Mouse (Mus musculus) liver, embryonic 14.5 days (tissue): ENCODE results near the gene Gm13128. TPM values are rescaled to one million over a fixed set of nuclear protein-coding genes. Genes with fewer than 3 reads are reported as not detected.

Experiments
- ATAC-seq: fragments of 200-750 bp; cut with Nextera tagmentation; 2 replicates; pipeline ENCODE4 v1.8.0; 2017; ENCODE audit warnings: moderate number of reproducible peaks, mild to moderate bottlenecking, moderate library complexity; ENCODE audit not compliant: insufficient read depth
- DNase-seq, 3 experiments: peaks; one replicate each; pipeline ENCODE4 v3.0.0-alpha.2; 2012 to 2013; ENCODE audit warnings: low read depth in 3 of 3, low spot score in 3 of 3
- H3K27ac ChIP-seq: fragments of 300-500 bp; sonication (generic); 2 replicates; pipeline ENCODE4 v1.5.1; 2014; ENCODE audit warnings: moderate library complexity, mild to moderate bottlenecking, control low read depth, inconsistent platforms
- H3K27me3 ChIP-seq: fragments of 300-500 bp; sonication (generic); 2 replicates; pipeline ENCODE4 v1.6.1; 2014; ENCODE audit warnings: mild to moderate bottlenecking, low read length, moderate library complexity; ENCODE audit not compliant: control insufficient read depth, insufficient read depth
- H3K36me3 ChIP-seq: fragments of 300-500 bp; sonication (generic); replicated peaks from 2 replicates; pipeline ENCODE4 v1.6.1; 2014; ENCODE audit warnings: low read depth; ENCODE audit not compliant: control insufficient read depth, insufficient read depth
- H3K4me1 ChIP-seq, 2 experiments: fragments of 200-500 bp in 1 of 2; fragments of 300-500 bp in 1 of 2; sonication (generic) in 1 of 2; replicated peaks; 2 replicates each; pipeline ENCODE4 v1.6.1; 2012 to 2014; ENCODE audit warnings: antibody characterized with exemption in 1 of 2, inconsistent platforms in 1 of 2, low read length in 1 of 2; ENCODE audit not compliant: control insufficient read depth in 2 of 2, insufficient read depth in 2 of 2
- H3K4me2 ChIP-seq: fragments of 300-500 bp; sonication (generic); 2 replicates; pipeline ENCODE4 v1.6.1; 2014; ENCODE audit warnings: low read depth, mild to moderate bottlenecking, control low read depth, moderate library complexity
- H3K4me3 ChIP-seq, 2 experiments: fragments of 200-500 bp in 1 of 2; fragments of 300-500 bp in 1 of 2; sonication (generic) in 1 of 2; 2 replicates each; pipeline ENCODE4 v1.5.1; 2012 to 2014; ENCODE audit warnings: low read depth in 2 of 2, low read length in 2 of 2, mild to moderate bottlenecking in 2 of 2, control low read depth in 1 of 2, inconsistent platforms in 1 of 2, moderate library complexity in 1 of 2; ENCODE audit not compliant: insufficient read depth in 1 of 2
- H3K9ac ChIP-seq: fragments of 300-500 bp; sonication (generic); replicated peaks from 2 replicates; pipeline ENCODE4 v1.6.1; 2014; ENCODE audit warnings: mild to moderate bottlenecking, control low read depth, moderate library complexity
- H3K9me3 ChIP-seq: fragments of 300-500 bp; sonication (generic); 2 replicates; pipeline ENCODE4 v1.6.1; 2016; ENCODE audit warnings: low read length, mixed read lengths; ENCODE audit not compliant: control insufficient read depth
- CTCF ChIP-seq: IDR thresholded peaks from 2 replicates; pipeline ENCODE4 v1.5.1; 2016; ENCODE audit warnings: antibody characterized with exemption, low read depth, control low read depth
- EP300 ChIP-seq: IDR thresholded peaks from 2 replicates; pipeline ENCODE4 v1.6.1; 2016; ENCODE audit warnings: antibody characterized with exemption, low read depth
- WGBS: fragments of 180-500 bp; shearing (Covaris S2); extraction: QIAGEN DNeasy Blood & Tissue Kit; methylation state at CpG from one replicate; pipeline ENCODE4 v1.1.7; 2014; ENCODE audit not compliant: insufficient replicate concordance; 5-methylcytosine and 5-hydroxymethylcytosine counted together
- polyA plus RNA-seq, 2 experiments: library from polyadenylated mRNA; depleted of rRNA in 1 of 2; stranded (reverse) in 1 of 2; unstranded in 1 of 2; fragments of >200 nt; fragmentation: Nextera tagmentation in 1 of 2; extraction: Ambion mirVana in 1 of 2; gene quantifications; 2 replicates each; pipeline versions ENCODE4 v1.2.1 to v1.2.3; 2012 to 2014

Gm13128 gene
- polyA plus RNA-seq, 2 experiments = not detected

- no peak within 1 kb of the TSS for H3K4me2 ChIP-seq
- no peak for ATAC-seq
- no peak within 1 kb of the TSS for H3K9ac ChIP-seq
- no peak within 1 kb of the TSS for H3K4me3 ChIP-seq
- H3K36me3 ChIP-seq = no peaks in the 10 kb centered on the region
- WGBS = 29% methylated on average over 2 of the region's 2 CpGs
- TF ChIP-seq EP300 = no peak
- no peak for TF ChIP-seq CTCF
- no peaks in the 10 kb centered on the region for H3K4me1 ChIP-seq
- no peak for DNase-seq
- H3K27me3 ChIP-seq = no peaks in the 10 kb centered on the region
- H3K27ac ChIP-seq = no peak within 1 kb of the TSS
- H3K9me3 ChIP-seq = no peaks in the 10 kb centered on the region; the same call in 1 of the 2 replicates
Observed at GRCm38 (mm10) chr4:144377911-144378310, 47.9 kb downstream of the Gm13128 start, which contains the start of gene Pramef20. TSS of gene Pramef20 (minus strand) at chr4:144377933.

Other genes with a start within 250 kb of the Gm13128 start
- gene Gm13102, start 223.8 kb upstream of the Gm13128 start, polyA plus RNA-seq (2012; rRNA removed) = not detected in 2 replicates
- not detected in 2 replicates for gene Gm13102, start 223.8 kb upstream of the Gm13128 start, polyA plus RNA-seq (2014; fragmentation: Nextera tagmentation; extraction: Ambion mirVana)
- gene Oog3, start 167.6 kb upstream of the Gm13128 start, polyA plus RNA-seq (2012; rRNA removed) = not detected in 2 replicates
- gene Oog3, start 167.6 kb upstream of the Gm13128 start, polyA plus RNA-seq (2014; fragmentation: Nextera tagmentation; extraction: Ambion mirVana) = not detected in 2 replicates
- gene Oog2, start 139.5 kb upstream of the Gm13128 start, polyA plus RNA-seq (2012; rRNA removed) = not detected in 2 replicates
- gene Oog2, start 139.5 kb upstream of the Gm13128 start, polyA plus RNA-seq (2014; fragmentation: Nextera tagmentation; extraction: Ambion mirVana) = not detected in 2 replicates
- gene C87977, start 116.9 kb upstream of the Gm13128 start, polyA plus RNA-seq (2012; rRNA removed) = not detected in 2 replicates
- gene C87977, start 116.9 kb upstream of the Gm13128 start, polyA plus RNA-seq (2014; fragmentation: Nextera tagmentation; extraction: Ambion mirVana) = not detected in 2 replicates
- not detected in 2 replicates for gene Pramel5, start 49.8 kb upstream of the Gm13128 start, polyA plus RNA-seq (2012; rRNA removed)
- gene Pramel5, start 49.8 kb upstream of the Gm13128 start, polyA plus RNA-seq (2014; fragmentation: Nextera tagmentation; extraction: Ambion mirVana) = not detected in 2 replicates
- gene Gm13119, start 27.7 kb downstream of the Gm13128 start, polyA plus RNA-seq (2012; rRNA removed) = not detected in 2 replicates
- gene Gm13119, start 27.7 kb downstream of the Gm13128 start, polyA plus RNA-seq (2014; fragmentation: Nextera tagmentation; extraction: Ambion mirVana) = not detected in 2 replicates
- gene Pramef20, start 47.7 kb downstream of the Gm13128 start, polyA plus RNA-seq (2012; rRNA removed) = not detected in 2 replicates
- gene Pramef20, start 47.7 kb downstream of the Gm13128 start, polyA plus RNA-seq (2014; fragmentation: Nextera tagmentation; extraction: Ambion mirVana) = not detected in 2 replicates
- not detected in 2 replicates for gene Pramef12, start 78.2 kb downstream of the Gm13128 start, polyA plus RNA-seq (2012; rRNA removed)
- gene Pramef12, start 78.2 kb downstream of the Gm13128 start, polyA plus RNA-seq (2014; fragmentation: Nextera tagmentation; extraction: Ambion mirVana) = not detected in 2 replicates
- not detected in 2 replicates for gene 1700012P22Rik, start 108.5 kb downstream of the Gm13128 start, polyA plus RNA-seq (2012; rRNA removed)
- gene 1700012P22Rik, start 108.5 kb downstream of the Gm13128 start, polyA plus RNA-seq (2014; fragmentation: Nextera tagmentation; extraction: Ambion mirVana) = not detected in 2 replicates
- gene Gm9944, start 123.1 kb downstream of the Gm13128 start, polyA plus RNA-seq (2012; rRNA removed) = not detected in 2 replicates
- not detected in 2 replicates for gene Gm9944, start 123.1 kb downstream of the Gm13128 start, polyA plus RNA-seq (2014; fragmentation: Nextera tagmentation; extraction: Ambion mirVana)
- gene Aadacl3, start 133.5 kb downstream of the Gm13128 start, polyA plus RNA-seq (2012; rRNA removed) = not detected in 2 replicates
- not detected in 2 replicates for gene Aadacl3, start 133.5 kb downstream of the Gm13128 start, polyA plus RNA-seq (2014; fragmentation: Nextera tagmentation; extraction: Ambion mirVana)
- not detected in 2 replicates for gene 9430007A20Rik, start 189.6 kb downstream of the Gm13128 start, polyA plus RNA-seq (2012; rRNA removed)
- not detected in 2 replicates for gene 9430007A20Rik, start 189.6 kb downstream of the Gm13128 start, polyA plus RNA-seq (2014; fragmentation: Nextera tagmentation; extraction: Ambion mirVana)
- gene Gm13124, start 234.9 kb downstream of the Gm13128 start, polyA plus RNA-seq (2012; rRNA removed) = not detected in 2 replicates
- gene Gm13124, start 234.9 kb downstream of the Gm13128 start, polyA plus RNA-seq (2014; fragmentation: Nextera tagmentation; extraction: Ambion mirVana) = not detected in 2 replicates